Mouse (Mus musculus) myocyte (in vitro differentiated cells): Measurements from ENCODE around the gene Nlrp1a. TPM values are rescaled to one million over a fixed set of nuclear protein-coding genes. Genes with fewer than 3 reads are reported as not detected.

ENCODE experiments used
- H3K27me3 ChIP-seq: one replicate; pipeline ENCODE4 v1.6.1; 2011; ENCODE audit not compliant: control insufficient read depth, insufficient read depth, insufficient read length
- H3K36me3 ChIP-seq: one replicate; pipeline ENCODE4 v1.6.1; 2011; ENCODE audit not compliant: control insufficient read depth, insufficient read depth
- H3K4me2 ChIP-seq: one replicate; pipeline ENCODE4 v1.6.1; 2011; ENCODE audit warnings: low read depth, control low read depth
- H3K4me3 ChIP-seq: one replicate; pipeline ENCODE4 v1.5.1; 2011; ENCODE audit warnings: mild to moderate bottlenecking, control low read depth, moderate library complexity
- H3K79me2 ChIP-seq: one replicate; pipeline ENCODE4 v1.6.1; 2011; ENCODE audit not compliant: control insufficient read depth, insufficient read depth
- H3ac ChIP-seq: one replicate; pipeline ENCODE4 v1.6.1; 2011; ENCODE audit not compliant: control insufficient read depth, insufficient read length
- CEBPB ChIP-seq: IDR thresholded peaks from 2 replicates; pipeline ENCODE4 v1.6.1; 2011; ENCODE audit warnings: mild to moderate bottlenecking, moderate library complexity; ENCODE audit not compliant: poor library complexity, insufficient read depth, severe bottlenecking
- E2F4 ChIP-seq: IDR thresholded peaks from one replicate; pipeline ENCODE4 v1.6.1; 2011; ENCODE audit warnings: mild to moderate bottlenecking, control low read depth, moderate library complexity; ENCODE audit not compliant: insufficient read depth
- MAX ChIP-seq: IDR thresholded peaks from one replicate; pipeline ENCODE4 v1.6.1; 2011; ENCODE audit warnings: low read depth, mild to moderate bottlenecking, control low read depth
- MYOD1 ChIP-seq, 3 experiments: IDR thresholded peaks; one replicate each; pipeline ENCODE4 v1.6.1; 2011; ENCODE audit warnings: control low read depth in 2 of 3, low read depth in 2 of 3, mild to moderate bottlenecking in 2 of 3, moderate library complexity in 1 of 3; ENCODE audit not compliant: insufficient read length in 2 of 3, control insufficient read depth in 1 of 3
- MYOG ChIP-seq, 3 experiments: IDR thresholded peaks; one replicate each; pipeline ENCODE4 v1.6.1; 2011; ENCODE audit warnings: control low read depth in 2 of 3, low read depth in 2 of 3, mild to moderate bottlenecking in 2 of 3; ENCODE audit not compliant: insufficient read length in 2 of 3, control insufficient read depth in 1 of 3, insufficient read depth in 1 of 3
- POLR2A ChIP-seq: IDR thresholded peaks from one replicate; pipeline ENCODE4 v1.6.1; 2011; ENCODE audit warnings: low read depth, mild to moderate bottlenecking, control low read depth, moderate library complexity; ENCODE audit not compliant: insufficient read length
- POLR2AphosphoS2 ChIP-seq: IDR thresholded peaks from one replicate; pipeline ENCODE4 v1.6.1; 2011; ENCODE audit warnings: low read depth, control low read depth; ENCODE audit not compliant: insufficient read length
- REST ChIP-seq: IDR thresholded peaks from one replicate; pipeline ENCODE4 v1.6.1; 2011; ENCODE audit warnings: mild to moderate bottlenecking, control low read depth, moderate library complexity; ENCODE audit not compliant: insufficient read depth, insufficient read length
- SRF ChIP-seq: IDR thresholded peaks from one replicate; pipeline ENCODE4 v1.6.1; 2011; ENCODE audit warnings: low read depth; ENCODE audit not compliant: control insufficient read depth, insufficient read length
- TCF12 ChIP-seq: IDR thresholded peaks from one replicate; pipeline ENCODE4 v1.6.1; 2011; ENCODE audit warnings: mild to moderate bottlenecking, control low read depth; ENCODE audit not compliant: poor library complexity, insufficient read depth, severe bottlenecking
- TCF3 ChIP-seq: IDR thresholded peaks from one replicate; pipeline ENCODE4 v1.6.1; 2011; ENCODE audit warnings: low read depth, control low read depth; ENCODE audit not compliant: insufficient read length
- USF1 ChIP-seq: IDR thresholded peaks from one replicate; pipeline ENCODE4 v1.6.1; 2011; ENCODE audit warnings: low read depth, mild to moderate bottlenecking, control low read depth, moderate library complexity
- polyA plus RNA-seq: library from polyadenylated mRNA; unstranded; fragments of >200 nt; fragmentation: generic; extraction: Trizol; gene quantifications from one replicate; pipeline ENCODE4 v1.2.1, GENCODE M21; 2012; ENCODE audit warnings: missing spikeins

The Nlrp1a gene
- not detected for polyA plus RNA-seq

- Histone ChIP-seq H3ac (no peak within 1 kb of the TSS), H3K79me2 (no peaks in the 10 kb centered on the region), H3K36me3 (no peaks in the 10 kb centered on the region), H3K4me3 (no peak within 1 kb of the TSS), H3K27me3 (no peaks in the 10 kb centered on the region), H3K4me2 (no peak within 1 kb of the TSS)
- TF ChIP-seq CEBPB = no peak
- no peak for TF ChIP-seq SRF
- no peak for TF ChIP-seq MYOD1 (IDR thresholded peaks at IDR 0.05; ENCODE audit: control insufficient read depth in 1 of 3, insufficient read length in 2 of 3, low read depth in 2 of 3)
- TF ChIP-seq USF1 = no peak
- TF ChIP-seq REST = no peak
- TF ChIP-seq POLR2A = no peak
- no peak for TF ChIP-seq TCF3
- no peak for TF ChIP-seq E2F4
- TF ChIP-seq POLR2AphosphoS2 = no peak
- no peak for TF ChIP-seq MAX
- TF ChIP-seq TCF12 = no peak
- TF ChIP-seq MYOG (IDR thresholded peaks at IDR 0.05; ENCODE audit: control insufficient read depth in 1 of 3, insufficient read depth in 1 of 3, insufficient read length in 2 of 3, low read depth in 2 of 3) = no peak
These were observed at the start of gene Nlrp1a for GRCm38 (mm10) chr11:71144661-71145060. Gene Nlrp1a, minus strand, starts transcription at chr11:71144704.

GRCm38 (mm10) chr11:71169633-71170032, 25.1 kb upstream of the Nlrp1a start:
- H3K27me3 ChIP-seq = no peaks in the 10 kb centered on the region
- no peak overlapping the region for H3K4me3 ChIP-seq
- TF ChIP-seq MYOG (IDR thresholded peaks at IDR 0.05; ENCODE audit: control insufficient read depth in 1 of 3, insufficient read depth in 1 of 3, insufficient read length in 2 of 3, low read depth in 2 of 3) = no peak
- TF ChIP-seq SRF = no peak
- TF ChIP-seq TCF3 = no peak
- TF ChIP-seq TCF12 = no peak
- TF ChIP-seq REST = no peak
- TF ChIP-seq POLR2A = no peak
- TF ChIP-seq CEBPB = no peak
- TF ChIP-seq USF1 = no peak
- no peak for TF ChIP-seq MYOD1 (IDR thresholded peaks at IDR 0.05; ENCODE audit: control insufficient read depth in 1 of 3, insufficient read length in 2 of 3, low read depth in 2 of 3)
- TF ChIP-seq E2F4 = no peak
- TF ChIP-seq POLR2AphosphoS2 = no peak
- no peak for TF ChIP-seq MAX
- H3K36me3 ChIP-seq = no peaks in the 10 kb centered on the region
- no peak overlapping the region for H3ac ChIP-seq
- H3K4me2 ChIP-seq = no peak overlapping the region
- no peaks in the 10 kb centered on the region for H3K79me2 ChIP-seq

DNA sequence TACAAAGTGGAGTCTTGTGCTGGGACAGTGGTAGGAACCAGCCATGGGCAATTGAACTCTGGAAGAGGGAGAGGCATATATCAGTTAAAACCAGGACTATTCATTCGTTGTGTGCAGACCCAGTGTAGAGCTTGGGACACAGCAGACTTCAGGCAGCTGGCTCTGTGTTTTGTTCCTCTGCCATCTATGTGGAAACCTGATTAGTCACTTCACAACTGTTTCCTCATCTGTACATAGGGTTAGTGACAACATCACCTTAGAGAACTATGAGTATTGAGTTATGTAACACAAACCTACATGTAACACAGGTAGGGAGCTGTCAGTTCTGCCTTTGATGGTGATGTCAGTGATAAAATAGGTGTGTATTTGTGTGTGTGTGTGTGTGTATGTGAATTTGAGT, 19.6 kb upstream of the Nlrp1a start:
- H3K36me3 ChIP-seq = no peaks in the 10 kb centered on the region
- H3K4me3 ChIP-seq = no peak overlapping the region
- H3ac ChIP-seq = no peak overlapping the region
- H3K4me2 ChIP-seq = no peak overlapping the region
- H3K79me2 ChIP-seq = no peaks in the 10 kb centered on the region
- H3K27me3 ChIP-seq = no peaks in the 10 kb centered on the region
- TF ChIP-seq MYOD1 (IDR thresholded peaks at IDR 0.05; ENCODE audit: control insufficient read depth in 1 of 3, insufficient read length in 2 of 3, low read depth in 2 of 3) = no peak
- no peak for TF ChIP-seq SRF
- no peak for TF ChIP-seq REST
- TF ChIP-seq POLR2AphosphoS2 = no peak
- TF ChIP-seq E2F4 = no peak
- TF ChIP-seq POLR2A = no peak
- TF ChIP-seq MYOG (IDR thresholded peaks at IDR 0.05; ENCODE audit: control insufficient read depth in 1 of 3, insufficient read depth in 1 of 3, insufficient read length in 2 of 3, low read depth in 2 of 3) = no peak
- TF ChIP-seq TCF3 = no peak
- no peak for TF ChIP-seq TCF12
- TF ChIP-seq USF1 = no peak
- TF ChIP-seq CEBPB = no peak
- no peak for TF ChIP-seq MAX

DNA sequence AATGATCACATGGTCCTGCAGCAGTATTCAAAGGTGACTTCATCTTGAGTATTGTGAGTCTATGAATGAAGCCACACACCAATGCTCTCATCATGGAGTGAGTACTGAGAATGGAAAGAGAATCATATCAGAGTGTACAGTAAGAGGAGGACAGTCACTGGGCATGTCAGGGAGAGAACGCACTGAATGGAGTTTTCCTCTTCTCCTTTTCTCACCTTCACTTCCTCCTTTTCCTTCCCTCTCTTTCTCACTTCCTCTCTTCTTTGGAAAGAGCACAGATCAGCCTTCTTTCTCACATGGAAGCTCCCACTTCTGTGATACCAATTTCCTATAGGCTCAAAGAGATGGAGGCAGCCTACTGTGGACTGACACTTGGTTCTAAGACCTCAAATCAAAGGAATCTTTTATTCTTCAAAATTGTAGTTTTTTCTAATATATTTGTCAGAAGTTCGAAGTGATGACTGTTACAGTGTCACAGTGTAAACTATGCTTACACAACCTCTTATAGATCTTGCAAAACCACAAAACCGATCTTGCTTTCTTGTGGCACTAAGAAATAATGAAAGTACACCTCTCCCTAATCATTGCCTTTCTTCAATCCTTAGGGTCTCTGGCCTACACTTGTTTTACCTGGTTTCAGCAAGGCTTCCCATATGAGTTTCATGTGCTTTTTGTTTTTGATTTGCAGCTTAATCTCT, 15.1 kb upstream of the Nlrp1a start:
- Histone ChIP-seq H3K27me3 (no peaks in the 10 kb centered on the region), H3K4me3 (no peak overlapping the region), H3K79me2 (no peaks in the 10 kb centered on the region), H3ac (no peak overlapping the region), H3K4me2 (no peak overlapping the region), H3K36me3 (no peaks in the 10 kb centered on the region)
- TF ChIP-seq POLR2AphosphoS2 (no peak), E2F4 (no peak), POLR2A (no peak), CEBPB (no peak), MYOD1 (IDR thresholded peaks at IDR 0.05; ENCODE audit: control insufficient read depth in 1 of 3, insufficient read length in 2 of 3, low read depth in 2 of 3) (no peak), REST (no peak), MAX (no peak), SRF (no peak), TCF12 (no peak), TCF3 (no peak), USF1 (no peak), MYOG (IDR thresholded peaks at IDR 0.05; ENCODE audit: control insufficient read depth in 1 of 3, insufficient read depth in 1 of 3, insufficient read length in 2 of 3, low read depth in 2 of 3) (no peak)
